Mouse (Mus musculus): ENCODE results near the gene Dnase2a. TPM values are rescaled to one million over a fixed set of nuclear protein-coding genes. Genes with fewer than 3 reads are reported as not detected.

Dnase2a gene
- polyA plus RNA-seq, 1 experiment: 27.5 TPM

DNA sequence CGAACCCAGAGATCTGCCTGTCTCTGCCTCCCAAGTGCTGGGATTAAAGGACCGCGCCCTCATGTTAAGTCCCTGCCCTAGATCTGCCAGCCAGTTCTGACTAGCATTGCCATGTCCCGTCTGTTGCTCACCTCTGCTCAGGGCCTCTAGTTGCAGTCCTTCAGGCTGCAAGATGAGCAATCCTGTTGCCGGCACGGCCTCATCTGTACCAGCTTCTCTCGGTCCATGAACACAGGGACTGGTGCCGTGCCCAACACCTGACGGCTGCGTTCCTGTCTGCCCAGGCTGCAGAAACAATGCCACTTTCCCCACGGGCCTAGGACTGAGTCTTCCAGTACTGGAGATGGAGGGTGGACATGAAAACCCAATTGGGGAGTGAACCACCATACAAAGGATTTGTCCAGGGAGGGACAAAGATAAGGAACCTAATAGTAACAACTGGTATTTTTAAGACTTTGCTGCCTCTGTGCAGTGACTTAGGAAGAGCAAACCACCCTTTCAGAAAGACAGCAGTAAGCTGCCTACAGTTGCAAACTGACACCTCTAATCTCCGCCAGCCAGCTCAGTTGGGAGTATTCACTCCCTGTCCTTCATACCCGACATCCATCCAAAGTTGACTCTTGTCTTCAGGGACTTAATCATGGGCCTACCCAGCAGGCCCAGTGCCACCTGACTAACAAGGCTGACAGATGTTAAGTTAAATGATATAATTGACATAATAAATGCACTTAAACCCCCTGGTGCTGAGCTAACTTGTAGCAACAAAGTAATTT lies 59.4 kb downstream of the Dnase2a start:
- no peak overlapping the region; the same call in 1 of the 2 replicates for H3K9ac ChIP-seq (ENCODE audit: low read depth, poor library complexity, severe bottlenecking)
- H3K27me3 ChIP-seq (ENCODE audit: control insufficient read depth, insufficient read depth, low read length, poor library complexity, severe bottlenecking): no peaks in the 10 kb centered on the region
- H3K27ac ChIP-seq (ENCODE audit: insufficient read depth, low read length): peak overlapping the region; percentile 5
- TF ChIP-seq POLR2A (IDR thresholded peaks at IDR 0.05; ENCODE audit: insufficient read depth, low read length): no peak
- H3K9me3 ChIP-seq (replicated peaks; ENCODE audit: control insufficient read depth, insufficient read depth, low read length, poor library complexity, severe bottlenecking): no peaks in the 10 kb centered on the region
- H3K4me3 ChIP-seq (ENCODE audit: low read depth, low read length): 0 out of 2 replicates have a peak overlapping the region, but pooled peaks have one; percentile 0
- peaks cover 4% of the 10 kb centered on the region for H3K4me1 ChIP-seq (ENCODE audit: control insufficient read depth, insufficient read depth, low read length)
- H3K36me3 ChIP-seq (ENCODE audit: control insufficient read depth, insufficient read depth, low read length, poor library complexity, severe bottlenecking): peaks cover 19% of the 10 kb centered on the region

GRCm38 (mm10) chr8:84968650-84969049 lies 60.3 kb downstream of the Dnase2a start:
- Histone ChIP-seq H3K27ac (ENCODE audit: insufficient read depth, low read length) (peak overlapping the region; percentile 64), H3K4me3 (ENCODE audit: low read depth, low read length) (peak overlapping the region; percentile 72), H3K4me1 (ENCODE audit: control insufficient read depth, insufficient read depth, low read length) (peaks cover 4% of the 10 kb centered on the region), H3K36me3 (ENCODE audit: control insufficient read depth, insufficient read depth, low read length, poor library complexity, severe bottlenecking) (peaks cover 20% of the 10 kb centered on the region), H3K9ac (ENCODE audit: low read depth, poor library complexity, severe bottlenecking) (peak overlapping the region; percentile 82), H3K27me3 (ENCODE audit: control insufficient read depth, insufficient read depth, low read length, poor library complexity, severe bottlenecking) (no peaks in the 10 kb centered on the region), H3K9me3 (replicated peaks; ENCODE audit: control insufficient read depth, insufficient read depth, low read length, poor library complexity, severe bottlenecking) (no peaks in the 10 kb centered on the region)
- TF ChIP-seq POLR2A (IDR thresholded peaks at IDR 0.05; ENCODE audit: insufficient read depth, low read length): no peak
- TF ChIP-seq EP300 (IDR thresholded peaks at IDR 0.05; ENCODE audit: insufficient read depth, low read depth, low read length): no peak
- TF ChIP-seq CTCF (IDR thresholded peaks at IDR 0.05; ENCODE audit: low read depth, low read length): no peak

DNA sequence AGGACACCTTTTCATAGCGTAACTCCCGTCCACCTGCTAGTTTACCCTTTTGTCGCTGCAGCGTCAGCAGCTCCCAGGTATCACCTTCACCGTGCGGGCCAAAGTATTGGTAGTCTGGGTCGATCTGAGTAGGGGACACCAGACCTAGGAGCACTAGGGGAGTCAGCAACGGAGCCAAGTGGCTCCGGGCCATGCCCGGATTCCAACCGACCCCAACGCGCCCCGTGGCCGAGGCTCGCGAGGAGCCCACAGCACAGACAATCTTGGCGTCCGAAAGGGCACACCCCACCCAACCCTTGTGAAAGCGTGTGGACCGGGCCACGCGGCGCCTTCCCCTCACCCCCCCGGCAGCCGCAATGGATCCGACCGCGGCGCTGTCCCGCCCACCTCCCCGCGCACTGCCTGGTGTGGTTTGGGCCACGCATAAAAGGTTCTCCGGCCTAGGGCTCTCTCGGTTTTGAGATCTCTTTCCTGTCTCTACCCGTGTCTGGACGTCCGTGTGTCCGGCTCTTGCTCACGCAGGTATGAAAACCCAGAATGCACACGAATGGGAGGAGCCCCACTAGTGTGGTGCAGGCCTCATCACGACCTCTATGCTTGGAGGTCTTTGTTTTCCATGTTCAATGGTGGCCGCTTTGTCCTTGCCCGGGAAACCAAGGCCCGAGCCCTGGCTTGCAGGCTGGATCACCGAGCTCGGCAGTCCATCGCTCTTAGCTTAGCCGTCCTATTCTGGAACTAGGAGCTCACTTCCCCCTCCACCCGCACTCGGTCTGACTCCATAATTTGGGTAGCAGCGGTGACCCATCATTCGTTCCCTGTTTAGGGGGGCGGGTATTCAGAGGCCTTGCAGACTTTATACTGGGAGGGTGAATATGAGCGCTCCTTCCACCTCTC lies 61.1 kb downstream of the Dnase2a start, which contains the start of the genes Gm49661, Prdx2 and Rnaseh2a:
Gene Gm49661, minus strand, starts transcription at position 193 of the 894 bp plus-strand sequence.
Gene Prdx2, plus strand, starts transcription at position 347 of the 894 bp plus-strand sequence.
Gene Rnaseh2a, minus strand, starts transcription at position 527 of the 894 bp plus-strand sequence.
- TF ChIP-seq POLR2A (IDR thresholded peaks at IDR 0.05; ENCODE audit: insufficient read depth, low read length): peak; percentile 89
- TF ChIP-seq EP300 (IDR thresholded peaks at IDR 0.05; ENCODE audit: insufficient read depth, low read depth, low read length): 0 out of 2 replicates have a peak, but pooled peaks have one; percentile 25
- no peak for TF ChIP-seq CTCF (IDR thresholded peaks at IDR 0.05; ENCODE audit: low read depth, low read length)
- Histone ChIP-seq H3K4me1 (ENCODE audit: control insufficient read depth, insufficient read depth, low read length) (peaks cover 4% of the 10 kb centered on the region), H3K4me3 (ENCODE audit: low read depth, low read length) (peak within 1 kb of the TSS; percentile 72), H3K27ac (ENCODE audit: insufficient read depth, low read length) (peak within 1 kb of the TSS; percentile 64), H3K36me3 (ENCODE audit: control insufficient read depth, insufficient read depth, low read length, poor library complexity, severe bottlenecking) (peaks cover 20% of the 10 kb centered on the region), H3K9me3 (replicated peaks; ENCODE audit: control insufficient read depth, insufficient read depth, low read length, poor library complexity, severe bottlenecking) (no peaks in the 10 kb centered on the region), H3K9ac (ENCODE audit: low read depth, poor library complexity, severe bottlenecking) (peak within 1 kb of the TSS; percentile 82), H3K27me3 (ENCODE audit: control insufficient read depth, insufficient read depth, low read length, poor library complexity, severe bottlenecking) (no peaks in the 10 kb centered on the region)

DNA sequence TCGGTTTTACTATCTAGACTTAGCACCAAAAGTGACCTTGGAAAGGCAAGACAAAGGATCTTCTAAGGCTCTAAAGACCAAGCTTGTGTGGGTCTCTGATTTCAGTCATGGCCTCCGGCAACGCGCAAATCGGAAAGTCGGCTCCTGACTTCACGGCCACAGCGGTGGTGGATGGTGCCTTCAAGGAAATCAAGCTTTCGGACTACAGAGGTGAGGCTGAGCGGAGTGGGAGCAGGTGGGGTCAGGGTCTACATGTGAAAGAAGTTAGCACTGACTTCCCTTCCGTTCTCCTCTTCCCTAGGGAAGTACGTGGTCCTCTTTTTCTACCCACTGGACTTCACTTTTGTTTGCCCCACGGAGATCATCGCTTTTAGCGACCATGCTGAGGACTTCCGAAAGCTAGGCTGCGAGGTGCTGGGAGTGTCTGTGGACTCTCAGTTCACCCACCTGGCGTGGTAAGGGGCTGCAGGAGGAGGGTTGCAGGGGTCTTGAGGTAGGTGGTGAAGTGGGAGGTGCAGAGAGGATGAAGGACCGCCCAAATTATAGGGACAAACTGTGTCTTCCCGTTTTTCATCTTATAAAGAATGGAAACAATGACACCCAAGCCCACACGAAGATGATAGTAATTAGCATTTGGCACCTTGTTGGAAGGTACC lies 61.9 kb downstream of the Dnase2a start:
- no peaks in the 10 kb centered on the region for H3K9me3 ChIP-seq (replicated peaks; ENCODE audit: control insufficient read depth, insufficient read depth, low read length, poor library complexity, severe bottlenecking)
- H3K4me1 ChIP-seq (ENCODE audit: control insufficient read depth, insufficient read depth, low read length): peaks cover 4% of the 10 kb centered on the region
- TF ChIP-seq EP300 (IDR thresholded peaks at IDR 0.05; ENCODE audit: insufficient read depth, low read depth, low read length): no peak
- TF ChIP-seq POLR2A (IDR thresholded peaks at IDR 0.05; ENCODE audit: insufficient read depth, low read length): no peak
- TF ChIP-seq CTCF (IDR thresholded peaks at IDR 0.05; ENCODE audit: low read depth, low read length): no peak
- H3K9ac ChIP-seq (ENCODE audit: low read depth, poor library complexity, severe bottlenecking): peak overlapping the region; percentile 82
- H3K27me3 ChIP-seq (ENCODE audit: control insufficient read depth, insufficient read depth, low read length, poor library complexity, severe bottlenecking): no peaks in the 10 kb centered on the region
- H3K27ac ChIP-seq (ENCODE audit: insufficient read depth, low read length): peak overlapping the region; percentile 15; the same call in 1 of the 2 replicates
- peak overlapping the region; percentile 72 for H3K4me3 ChIP-seq (ENCODE audit: low read depth, low read length)
- peaks cover 24% of the 10 kb centered on the region for H3K36me3 ChIP-seq (ENCODE audit: control insufficient read depth, insufficient read depth, low read length, poor library complexity, severe bottlenecking)

DNA sequence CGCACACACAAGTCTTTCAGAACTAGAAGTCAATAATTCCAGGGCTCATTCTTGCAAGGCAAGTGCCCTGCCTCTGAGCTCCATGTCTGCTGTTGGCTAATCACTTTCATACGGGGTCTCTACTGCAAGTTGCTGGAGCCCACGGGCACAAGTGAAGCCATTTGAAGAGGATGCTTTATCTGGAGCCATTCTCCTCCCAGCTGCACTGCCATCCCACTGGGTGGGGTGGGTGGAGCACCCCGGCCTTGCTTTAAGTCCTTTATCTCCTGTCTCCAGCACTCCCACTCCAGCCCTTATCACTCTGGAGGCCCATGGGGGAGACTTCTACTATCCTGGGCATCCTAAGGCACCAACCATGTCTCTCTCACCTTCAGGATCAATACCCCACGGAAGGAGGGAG lies 62.6 kb downstream of the Dnase2a start:
- Histone ChIP-seq H3K4me1 (ENCODE audit: control insufficient read depth, insufficient read depth, low read length) (peaks cover 4% of the 10 kb centered on the region), H3K9ac (ENCODE audit: low read depth, poor library complexity, severe bottlenecking) (peak overlapping the region; percentile 82; the same call in 1 of the 2 replicates), H3K4me3 (ENCODE audit: low read depth, low read length) (no peak overlapping the region; the same call in 1 of the 2 replicates), H3K27ac (ENCODE audit: insufficient read depth, low read length) (no peak overlapping the region), H3K27me3 (ENCODE audit: control insufficient read depth, insufficient read depth, low read length, poor library complexity, severe bottlenecking) (no peaks in the 10 kb centered on the region), H3K9me3 (replicated peaks; ENCODE audit: control insufficient read depth, insufficient read depth, low read length, poor library complexity, severe bottlenecking) (no peaks in the 10 kb centered on the region), H3K36me3 (ENCODE audit: control insufficient read depth, insufficient read depth, low read length, poor library complexity, severe bottlenecking) (peaks cover 24% of the 10 kb centered on the region)
- TF ChIP-seq CTCF (IDR thresholded peaks at IDR 0.05; ENCODE audit: low read depth, low read length): no peak
- TF ChIP-seq EP300 (IDR thresholded peaks at IDR 0.05; ENCODE audit: insufficient read depth, low read depth, low read length): no peak
- no peak for TF ChIP-seq POLR2A (IDR thresholded peaks at IDR 0.05; ENCODE audit: insufficient read depth, low read length)

Other genes with a start within 250 kb of the Dnase2a start
- 42.8 and 44.8 TPM in 2 replicates for gene Ier2, start 245.7 kb upstream of the Dnase2a start, polyA plus RNA-seq (2011; ENCODE audit: insufficient read depth, insufficient read length, low read depth, missing spikeins)
- gene Trmt1, start 222.3 kb upstream of the Dnase2a start, polyA plus RNA-seq (2011; ENCODE audit: insufficient read depth, insufficient read length, low read depth, missing spikeins): 77.6 and 79.8 TPM in 2 replicates
- 89.7 and 97.9 TPM in 2 replicates for gene Nacc1, start 220.7 kb upstream of the Dnase2a start, polyA plus RNA-seq (2011; ENCODE audit: insufficient read depth, insufficient read length, low read depth, missing spikeins)
- not detected in 2 replicates for gene Lyl1, start 207.1 kb upstream of the Dnase2a start, polyA plus RNA-seq (2011; ENCODE audit: insufficient read depth, insufficient read length, low read depth, missing spikeins)
- not detected in 2 replicates for gene G430095P16Rik, start 185.6 kb upstream of the Dnase2a start, polyA plus RNA-seq (2011; ENCODE audit: insufficient read depth, insufficient read length, low read depth, missing spikeins)
- gene Nfix, start 108.2 kb upstream of the Dnase2a start, polyA plus RNA-seq (2011; ENCODE audit: insufficient read depth, insufficient read length, low read depth, missing spikeins): 1.2 and 1.8 TPM in 2 replicates
- 2.5 and 3.1 TPM in 2 replicates for gene Dand5, start 85.7 kb upstream of the Dnase2a start, polyA plus RNA-seq (2011; ENCODE audit: insufficient read depth, insufficient read length, low read depth, missing spikeins)
- 19.5 and 20.5 TPM in 2 replicates for gene Gadd45gip1, start 77.0 kb upstream of the Dnase2a start, polyA plus RNA-seq (2011; ENCODE audit: insufficient read depth, insufficient read length, low read depth, missing spikeins)
- 68.0 and 76.1 TPM in 2 replicates for gene Rad23a, start 67.9 kb upstream of the Dnase2a start, polyA plus RNA-seq (2011; ENCODE audit: insufficient read depth, insufficient read length, low read depth, missing spikeins)
- 507 and 546 TPM in 2 replicates for gene Calr, start 61.6 kb upstream of the Dnase2a start, polyA plus RNA-seq (2011; ENCODE audit: insufficient read depth, insufficient read length, low read depth, missing spikeins)
- 50.8 and 52.6 TPM in 2 replicates for gene Farsa, start 51.6 kb upstream of the Dnase2a start, polyA plus RNA-seq (2011; ENCODE audit: insufficient read depth, insufficient read length, low read depth, missing spikeins)
- 93.8 and 97.1 TPM in 2 replicates for gene Syce2, start 36.4 kb upstream of the Dnase2a start, polyA plus RNA-seq (2011; ENCODE audit: insufficient read depth, insufficient read length, low read depth, missing spikeins)
- gene Gcdh, start 14.6 kb upstream of the Dnase2a start, polyA plus RNA-seq (2011; ENCODE audit: insufficient read depth, insufficient read length, low read depth, missing spikeins): 72.5 and 78.5 TPM in 2 replicates
- not detected in 2 replicates for gene Klf1, start 6.6 kb upstream of the Dnase2a start, polyA plus RNA-seq (2011; ENCODE audit: insufficient read depth, insufficient read length, low read depth, missing spikeins)
- gene Mast1, start 28.8 kb downstream of the Dnase2a start, polyA plus RNA-seq (2011; ENCODE audit: insufficient read depth, insufficient read length, low read depth, missing spikeins): 0.73 and 1.5 TPM in 2 replicates
- 0.38 TPM in 1 of 2 replicates, not detected in the other for gene Rtbdn, start 38.4 kb downstream of the Dnase2a start, polyA plus RNA-seq (2011; ENCODE audit: insufficient read depth, insufficient read length, low read depth, missing spikeins)
- 4.9 TPM in 1 of 2 replicates, not detected in the other for gene Gm49661, start 60.9 kb downstream of the Dnase2a start, polyA plus RNA-seq (2011; ENCODE audit: insufficient read depth, insufficient read length, low read depth, missing spikeins)
- gene Prdx2, start 61.0 kb downstream of the Dnase2a start, polyA plus RNA-seq (2011; ENCODE audit: insufficient read depth, insufficient read length, low read depth, missing spikeins): 226 and 237 TPM in 2 replicates
- 79.2 and 88.1 TPM in 2 replicates for gene Rnaseh2a, start 61.2 kb downstream of the Dnase2a start, polyA plus RNA-seq (2011; ENCODE audit: insufficient read depth, insufficient read length, low read depth, missing spikeins)
- 19.0 and 20.4 TPM in 2 replicates for gene Junb, start 70.2 kb downstream of the Dnase2a start, polyA plus RNA-seq (2011; ENCODE audit: insufficient read depth, insufficient read length, low read depth, missing spikeins)
- gene Hook2, start 82.0 kb downstream of the Dnase2a start, polyA plus RNA-seq (2011; ENCODE audit: insufficient read depth, insufficient read length, low read depth, missing spikeins): 41.5 and 41.8 TPM in 2 replicates
- 0.70 and 1.2 TPM in 2 replicates for gene Best2, start 106.0 kb downstream of the Dnase2a start, polyA plus RNA-seq (2011; ENCODE audit: insufficient read depth, insufficient read length, low read depth, missing spikeins)
- 170 and 171 TPM in 2 replicates for gene Asna1, start 116.7 kb downstream of the Dnase2a start, polyA plus RNA-seq (2011; ENCODE audit: insufficient read depth, insufficient read length, low read depth, missing spikeins)
- 82.4 and 96.1 TPM in 2 replicates for gene Trir, start 118.3 kb downstream of the Dnase2a start, polyA plus RNA-seq (2011; ENCODE audit: insufficient read depth, insufficient read length, low read depth, missing spikeins)
- 193 and 195 TPM in 2 replicates for gene Tnpo2, start 128.4 kb downstream of the Dnase2a start, polyA plus RNA-seq (2011; ENCODE audit: insufficient read depth, insufficient read length, low read depth, missing spikeins)
- 25.1 and 26.3 TPM in 2 replicates for gene Fbxw9, start 151.5 kb downstream of the Dnase2a start, polyA plus RNA-seq (2011; ENCODE audit: insufficient read depth, insufficient read length, low read depth, missing spikeins)
- gene Gm5741, start 159.4 kb downstream of the Dnase2a start, polyA plus RNA-seq (2011; ENCODE audit: insufficient read depth, insufficient read length, low read depth, missing spikeins): not detected in 2 replicates
- 43.3 and 47.0 TPM in 2 replicates for gene Dhps, start 163.2 kb downstream of the Dnase2a start, polyA plus RNA-seq (2011; ENCODE audit: insufficient read depth, insufficient read length, low read depth, missing spikeins)
- gene Wdr83os, start 172.2 kb downstream of the Dnase2a start, polyA plus RNA-seq (2011; ENCODE audit: insufficient read depth, insufficient read length, low read depth, missing spikeins): 82.5 and 105 TPM in 2 replicates
- gene Wdr83, start 172.7 kb downstream of the Dnase2a start, polyA plus RNA-seq (2011; ENCODE audit: insufficient read depth, insufficient read length, low read depth, missing spikeins): 16.5 and 16.8 TPM in 2 replicates
- 36.0 and 42.2 TPM in 2 replicates for gene Man2b1, start 174.7 kb downstream of the Dnase2a start, polyA plus RNA-seq (2011; ENCODE audit: insufficient read depth, insufficient read length, low read depth, missing spikeins)
- gene Zfp791, start 214.5 kb downstream of the Dnase2a start, polyA plus RNA-seq (2011; ENCODE audit: insufficient read depth, insufficient read length, low read depth, missing spikeins): 2.0 and 2.2 TPM in 2 replicates
- 1.3 and 1.5 TPM in 2 replicates for gene Cks1brt, start 243.4 kb downstream of the Dnase2a start, polyA plus RNA-seq (2011; ENCODE audit: insufficient read depth, insufficient read length, low read depth, missing spikeins)